Mouse (Mus musculus): ENCODE measurements at regions not wholly inside any gene's neighbourhood (a gene's known extent, or its start where the extent isn't known, plus 50 kb on each side); places are given as distances from the start of the nearest gene placed in this dataset.

DNA sequence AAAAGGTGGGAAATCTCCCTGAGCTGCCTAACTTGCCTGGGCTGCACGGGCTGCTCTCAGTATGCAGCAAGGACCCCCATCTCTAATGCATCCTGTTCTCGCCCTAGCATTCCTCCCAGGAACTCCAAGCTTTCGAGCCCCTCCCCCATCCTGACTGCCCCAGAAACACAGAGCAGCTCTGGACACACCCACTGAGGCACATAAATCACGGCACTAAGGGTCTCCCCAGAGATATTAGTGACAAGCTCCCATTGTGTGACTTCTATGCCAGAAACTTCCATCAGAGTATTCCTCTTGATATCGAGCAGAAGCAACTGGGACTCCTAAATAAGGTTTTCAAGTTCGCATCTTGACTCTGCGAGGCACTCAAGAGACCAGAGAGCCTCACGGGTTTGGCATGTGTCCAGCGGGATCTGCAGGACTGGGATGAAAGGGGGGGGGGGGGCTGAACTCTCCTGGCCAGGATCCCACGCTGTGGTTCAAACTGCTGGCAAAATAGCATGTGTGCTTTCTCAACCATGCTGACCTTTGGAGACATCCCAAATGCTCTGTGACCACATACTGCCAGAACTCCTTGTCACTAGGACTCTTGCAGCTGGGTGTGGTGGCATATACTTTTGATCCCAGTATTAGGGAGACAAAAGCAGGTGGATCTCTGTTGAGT lies 212.5 kb downstream of the Rybp start:
- peak overlapping the region; percentile 28; the same call in 1 of the 2 replicates for H3K9ac ChIP-seq (ENCODE audit: low read length)
- peak overlapping the region; percentile 25; the same call in 1 of the 2 replicates for H3K4me2 ChIP-seq (ENCODE audit: low read depth, low read length)
- no peaks in the 10 kb centered on the region for H3K27me3 ChIP-seq (ENCODE audit: control insufficient read depth, insufficient read depth, low read length)
- peak; percentile 58 for ATAC-seq (replicated peaks; ENCODE audit: extremely low read depth, insufficient read depth, low FRiP score)
- WGBS = 7% methylated on average over 10 of the region's 10 CpGs
- peaks cover 25% of the 10 kb centered on the region for H3K4me1 ChIP-seq (ENCODE audit: control insufficient read depth, insufficient read depth, low read length)
- peaks cover 6% of the 10 kb centered on the region for H3K9me3 ChIP-seq (replicated peaks; ENCODE audit: control insufficient read depth, low read length)
- peak overlapping the region; percentile 66 for H3K27ac ChIP-seq (ENCODE audit: low read length)
- H3K36me3 ChIP-seq (ENCODE audit: control insufficient read depth, insufficient read depth) = no peaks in the 10 kb centered on the region
- no peak overlapping the region for H3K4me3 ChIP-seq (ENCODE audit: low read length)

DNA sequence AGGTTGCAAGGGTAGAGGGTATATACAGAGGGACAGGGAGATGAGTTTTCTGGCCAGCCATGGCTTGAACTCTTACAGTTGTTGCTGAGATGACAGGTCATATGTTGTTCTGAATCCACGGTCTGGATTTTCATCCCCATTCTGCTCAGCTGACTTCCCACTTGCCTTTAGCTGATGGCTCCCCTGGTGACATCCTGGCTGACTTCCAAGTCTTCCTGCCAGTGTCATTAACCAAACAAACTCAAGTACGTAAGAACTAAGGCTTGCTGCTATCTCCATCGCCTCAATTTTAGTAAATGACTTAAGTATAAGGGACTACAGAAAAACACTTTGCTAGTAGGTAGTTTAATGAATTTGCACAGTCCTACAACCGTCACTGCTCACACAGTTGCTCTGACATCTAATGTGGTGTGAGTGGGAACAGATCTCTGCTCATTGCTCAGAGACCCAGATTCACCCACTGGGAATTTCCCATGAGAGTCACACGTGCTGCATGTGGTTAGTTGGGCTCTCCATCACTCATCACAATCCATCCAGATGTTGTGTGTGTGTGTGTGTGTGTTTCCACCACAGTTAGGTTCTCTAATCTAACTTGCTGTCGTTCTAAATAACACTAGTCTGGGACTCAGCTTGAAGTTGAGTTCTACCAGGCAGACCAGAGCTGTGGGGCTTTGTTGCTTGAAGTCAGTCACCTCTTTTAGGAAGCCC lies 214.9 kb downstream of the Rybp start:
- Histone ChIP-seq H3K27me3 (ENCODE audit: control insufficient read depth, insufficient read depth, low read length) (no peaks in the 10 kb centered on the region), H3K4me2 (ENCODE audit: low read depth, low read length) (no peak overlapping the region), H3K9ac (ENCODE audit: low read length) (no peak overlapping the region), H3K27ac (ENCODE audit: low read length) (no peak overlapping the region), H3K4me1 (ENCODE audit: control insufficient read depth, insufficient read depth, low read length) (peaks cover 25% of the 10 kb centered on the region), H3K9me3 (replicated peaks; ENCODE audit: control insufficient read depth, low read length) (peaks cover 6% of the 10 kb centered on the region), H3K36me3 (ENCODE audit: control insufficient read depth, insufficient read depth) (no peaks in the 10 kb centered on the region), H3K4me3 (ENCODE audit: low read length) (no peak overlapping the region)
- ATAC-seq (replicated peaks; ENCODE audit: extremely low read depth, insufficient read depth, low FRiP score) = no peak
- 29% methylated on average over 6 of the region's 6 CpGs for WGBS

DNA sequence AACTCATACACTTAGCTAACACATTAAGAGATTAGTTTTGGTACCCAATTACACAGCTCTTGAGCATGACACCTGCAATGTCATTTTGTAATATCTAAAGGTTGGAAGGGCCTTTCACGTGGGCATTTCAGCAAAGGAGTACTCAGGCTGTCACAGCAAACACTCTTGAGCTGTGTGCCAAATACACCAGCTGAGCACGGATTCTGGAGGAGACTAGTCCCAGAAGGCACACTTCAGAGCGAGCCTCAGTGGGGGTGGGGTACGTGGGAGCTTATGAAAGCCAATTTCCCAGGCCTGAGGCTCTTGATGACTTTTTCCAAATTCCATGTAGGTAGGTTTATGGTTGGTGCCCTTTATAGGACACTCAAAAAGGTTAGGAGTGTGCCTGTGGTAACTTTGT lies 218.1 kb downstream of the Rybp start:
- WGBS = 64% methylated on average over 4 of the region's 4 CpGs
- Histone ChIP-seq H3K4me3 (ENCODE audit: low read length) (no peak overlapping the region), H3K27ac (ENCODE audit: low read length) (no peak overlapping the region), H3K9me3 (replicated peaks; ENCODE audit: control insufficient read depth, low read length) (no peaks in the 10 kb centered on the region), H3K27me3 (ENCODE audit: control insufficient read depth, insufficient read depth, low read length) (no peaks in the 10 kb centered on the region), H3K4me2 (ENCODE audit: low read depth, low read length) (no peak overlapping the region), H3K4me1 (ENCODE audit: control insufficient read depth, insufficient read depth, low read length) (peaks cover 12% of the 10 kb centered on the region), H3K36me3 (ENCODE audit: control insufficient read depth, insufficient read depth) (no peaks in the 10 kb centered on the region), H3K9ac (ENCODE audit: low read length) (no peak overlapping the region)
- ATAC-seq (replicated peaks; ENCODE audit: extremely low read depth, insufficient read depth, low FRiP score) = no peak

DNA sequence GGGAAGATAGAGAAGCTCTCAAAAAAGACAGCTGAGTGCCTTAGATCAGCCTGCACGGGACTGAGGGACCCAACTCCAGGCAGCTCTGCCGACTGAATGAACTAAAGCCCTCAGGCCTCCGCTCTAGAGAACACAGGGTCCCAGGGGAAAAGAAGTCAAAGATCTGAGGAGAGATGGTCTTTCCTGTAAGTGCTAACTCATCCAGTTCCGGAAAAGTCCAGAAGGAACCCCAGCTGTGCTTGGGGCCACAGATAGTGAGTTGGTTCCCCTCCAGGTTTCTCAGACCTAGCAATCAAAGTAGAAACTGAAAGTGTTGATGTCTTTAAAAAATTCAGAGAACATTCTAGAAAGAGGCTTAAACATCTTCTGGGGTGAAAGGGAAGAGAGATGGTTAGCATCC lies 220.0 kb downstream of the Rybp start:
- no peaks in the 10 kb centered on the region for H3K27me3 ChIP-seq (ENCODE audit: control insufficient read depth, insufficient read depth, low read length)
- H3K9ac ChIP-seq (ENCODE audit: low read length) = no peak overlapping the region
- H3K4me2 ChIP-seq (ENCODE audit: low read depth, low read length) = no peak overlapping the region
- H3K4me1 ChIP-seq (ENCODE audit: control insufficient read depth, insufficient read depth, low read length) = peaks cover 3% of the 10 kb centered on the region; the same call in 1 of the 2 replicates
- no peak for ATAC-seq (replicated peaks; ENCODE audit: extremely low read depth, insufficient read depth, low FRiP score)
- H3K27ac ChIP-seq (ENCODE audit: low read length) = no peak overlapping the region
- no peaks in the 10 kb centered on the region for H3K9me3 ChIP-seq (replicated peaks; ENCODE audit: control insufficient read depth, low read length)
- H3K4me3 ChIP-seq (ENCODE audit: low read length) = no peak overlapping the region
- 60% methylated on average over 4 of the region's 4 CpGs for WGBS
- no peaks in the 10 kb centered on the region for H3K36me3 ChIP-seq (ENCODE audit: control insufficient read depth, insufficient read depth)

DNA sequence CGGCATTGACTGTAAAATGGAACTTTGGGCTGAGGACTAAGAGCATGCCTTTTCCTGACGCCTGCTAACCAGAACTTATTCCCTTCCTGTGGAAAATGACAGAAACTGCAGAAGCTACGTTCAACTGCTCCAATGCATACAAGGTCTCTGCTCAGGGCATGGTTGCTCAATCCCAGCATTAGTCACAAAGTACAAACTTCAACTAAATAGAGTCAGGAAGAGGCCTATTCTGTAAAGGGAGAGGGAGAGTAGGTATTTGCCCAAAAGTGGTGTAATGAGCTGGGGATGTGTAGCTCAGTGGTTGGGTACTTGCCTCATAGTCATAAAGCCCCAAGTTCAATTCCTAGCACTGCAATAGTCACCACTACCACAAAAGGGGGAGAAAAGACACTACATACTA lies 221.7 kb downstream of the Rybp start:
- ATAC-seq (replicated peaks; ENCODE audit: extremely low read depth, insufficient read depth, low FRiP score) = no peak
- no peaks in the 10 kb centered on the region for H3K9me3 ChIP-seq (replicated peaks; ENCODE audit: control insufficient read depth, low read length)
- no peaks in the 10 kb centered on the region for H3K36me3 ChIP-seq (ENCODE audit: control insufficient read depth, insufficient read depth)
- no peaks in the 10 kb centered on the region for H3K4me1 ChIP-seq (ENCODE audit: control insufficient read depth, insufficient read depth, low read length)
- no peak overlapping the region for H3K27ac ChIP-seq (ENCODE audit: low read length)
- no peak overlapping the region for H3K4me3 ChIP-seq (ENCODE audit: low read length)
- WGBS = 67% methylated on average over 3 of the region's 3 CpGs
- H3K4me2 ChIP-seq (ENCODE audit: low read depth, low read length) = no peak overlapping the region
- H3K27me3 ChIP-seq (ENCODE audit: control insufficient read depth, insufficient read depth, low read length) = no peaks in the 10 kb centered on the region
- no peak overlapping the region for H3K9ac ChIP-seq (ENCODE audit: low read length)

DNA sequence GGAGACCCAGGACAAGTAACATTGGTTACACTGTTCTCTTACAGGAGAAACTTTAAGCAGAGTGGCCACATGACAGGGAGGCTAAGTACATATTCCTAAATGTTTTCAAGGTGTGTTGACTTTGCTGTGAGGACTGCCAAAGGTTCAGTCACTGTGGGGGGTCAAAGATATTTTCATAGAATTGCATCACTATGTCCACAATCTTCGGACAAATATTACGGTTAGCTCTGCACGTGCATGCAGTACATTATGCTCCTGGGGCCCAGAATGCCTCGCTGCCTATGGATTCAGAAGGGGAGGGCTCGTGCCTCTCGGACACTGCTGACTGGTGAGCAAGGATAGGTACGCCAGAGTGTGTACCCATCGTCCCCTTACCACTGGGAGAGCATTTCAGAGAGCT lies 224.3 kb downstream of the Rybp start:
- no peak overlapping the region for H3K4me3 ChIP-seq (ENCODE audit: low read length)
- no peak for ATAC-seq (replicated peaks; ENCODE audit: extremely low read depth, insufficient read depth, low FRiP score)
- H3K4me2 ChIP-seq (ENCODE audit: low read depth, low read length) = no peak overlapping the region
- WGBS = 81% methylated on average over 8 of the region's 8 CpGs
- H3K36me3 ChIP-seq (ENCODE audit: control insufficient read depth, insufficient read depth) = no peaks in the 10 kb centered on the region
- no peak overlapping the region for H3K27ac ChIP-seq (ENCODE audit: low read length)
- H3K9ac ChIP-seq (ENCODE audit: low read length) = no peak overlapping the region
- peaks cover 8% of the 10 kb centered on the region; the same call in 1 of the 2 replicates for H3K27me3 ChIP-seq (ENCODE audit: control insufficient read depth, insufficient read depth, low read length)
- peaks cover 7% of the 10 kb centered on the region for H3K4me1 ChIP-seq (ENCODE audit: control insufficient read depth, insufficient read depth, low read length)
- no peaks in the 10 kb centered on the region for H3K9me3 ChIP-seq (replicated peaks; ENCODE audit: control insufficient read depth, low read length)

DNA sequence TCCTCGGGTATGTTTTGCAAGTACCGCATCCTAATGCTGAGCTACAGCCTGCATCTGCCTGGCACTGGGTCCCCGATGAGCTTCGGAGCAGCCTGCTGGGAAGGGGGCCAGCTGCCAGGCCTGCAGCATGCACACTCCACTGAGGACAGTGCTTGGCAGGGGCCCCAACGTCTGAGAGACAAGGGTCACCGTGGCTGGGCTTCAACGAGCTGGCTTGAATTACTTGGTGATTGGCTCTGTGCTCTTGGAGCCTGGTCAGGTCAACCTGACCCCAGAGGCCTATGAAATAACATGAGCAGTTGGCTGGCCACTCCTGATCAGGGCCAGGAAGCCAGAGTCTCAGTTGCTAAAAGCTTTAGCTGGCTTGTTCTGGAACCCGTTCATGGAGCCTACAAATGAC lies 227.5 kb downstream of the Rybp start:
- peak; percentile 74 for ATAC-seq (replicated peaks; ENCODE audit: extremely low read depth, insufficient read depth, low FRiP score)
- Histone ChIP-seq H3K36me3 (ENCODE audit: control insufficient read depth, insufficient read depth) (no peaks in the 10 kb centered on the region), H3K4me1 (ENCODE audit: control insufficient read depth, insufficient read depth, low read length) (peaks cover 7% of the 10 kb centered on the region), H3K4me2 (ENCODE audit: low read depth, low read length) (no peak overlapping the region), H3K27ac (ENCODE audit: low read length) (peak overlapping the region; percentile 32; the same call in 1 of the 2 replicates), H3K9me3 (replicated peaks; ENCODE audit: control insufficient read depth, low read length) (no peaks in the 10 kb centered on the region), H3K27me3 (ENCODE audit: control insufficient read depth, insufficient read depth, low read length) (peaks cover 22% of the 10 kb centered on the region), H3K4me3 (ENCODE audit: low read length) (no peak overlapping the region), H3K9ac (ENCODE audit: low read length) (no peak overlapping the region)
- 29% methylated on average over 8 of the region's 8 CpGs for WGBS

DNA sequence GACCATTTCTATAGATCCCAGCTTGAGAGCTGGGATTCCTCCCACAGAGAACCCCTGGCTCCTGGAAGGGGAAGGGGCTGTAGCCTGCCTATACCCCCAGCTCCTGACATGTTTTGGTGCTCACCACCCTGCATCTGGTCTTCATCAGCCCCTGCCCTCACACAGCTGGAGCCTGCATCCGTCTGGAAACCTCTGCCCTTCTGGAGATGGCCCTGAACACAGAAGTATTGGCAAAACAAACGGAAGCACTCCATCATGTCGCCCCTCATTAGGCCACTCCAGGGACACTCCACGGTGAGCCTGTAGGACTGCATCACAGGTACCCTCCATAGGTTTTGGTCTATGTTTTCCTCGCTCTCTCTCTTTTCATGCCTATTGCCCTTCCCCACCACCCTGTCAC lies 231.3 kb downstream of the Rybp start:
- Histone ChIP-seq H3K4me3 (ENCODE audit: low read length) (no peak overlapping the region), H3K9me3 (replicated peaks; ENCODE audit: control insufficient read depth, low read length) (no peaks in the 10 kb centered on the region), H3K4me2 (ENCODE audit: low read depth, low read length) (no peak overlapping the region), H3K9ac (ENCODE audit: low read length) (no peak overlapping the region), H3K4me1 (ENCODE audit: control insufficient read depth, insufficient read depth, low read length) (peaks cover 11% of the 10 kb centered on the region), H3K27ac (ENCODE audit: low read length) (no peak overlapping the region), H3K36me3 (ENCODE audit: control insufficient read depth, insufficient read depth) (no peaks in the 10 kb centered on the region), H3K27me3 (ENCODE audit: control insufficient read depth, insufficient read depth, low read length) (peaks cover 24% of the 10 kb centered on the region)
- ATAC-seq (replicated peaks; ENCODE audit: extremely low read depth, insufficient read depth, low FRiP score) = no peak
- 58% methylated on average over 5 of the region's 5 CpGs for WGBS

All from heart, embryonic 16.5 days (tissue).